Mouse (Mus musculus) hindbrain, embryonic 15.5 days (tissue): ENCODE data around the gene Fblim1. TPM values are rescaled to one million over a fixed set of nuclear protein-coding genes. Genes with fewer than 3 reads are reported as not detected.
A peak's percentile ranks its signal among the peaks of the same experiment; 100 is the strongest.
"Not testable (repeated sequence)": the region's sequence is repeated elsewhere in the genome, so short reads cannot be mapped to it uniquely, and the experiment has no call there.

Source experiments
- ATAC-seq: fragments of 200-750 bp; cut with Nextera tagmentation; 2 replicates; pipeline ENCODE4 v1.8.0; 2017; ENCODE audit warnings: low read depth, moderate number of reproducible peaks, moderate TSS enrichment; ENCODE audit not compliant: low FRiP score
- H3K27ac ChIP-seq: fragments of 300-500 bp; sonication (generic); replicated peaks from 2 replicates; pipeline ENCODE4 v1.5.1; 2015; ENCODE audit warnings: mild to moderate bottlenecking, inconsistent platforms
- H3K27me3 ChIP-seq: fragments of 300-500 bp; sonication (generic); 2 replicates; pipeline ENCODE4 v1.6.1; 2015; ENCODE audit warnings: control low read depth, inconsistent platforms
- H3K36me3 ChIP-seq: fragments of 300-500 bp; sonication (generic); 2 replicates; pipeline ENCODE4 v1.6.1; 2015; ENCODE audit warnings: control low read depth, inconsistent platforms
- H3K4me1 ChIP-seq: fragments of 300-500 bp; sonication (generic); replicated peaks from 2 replicates; pipeline ENCODE4 v1.6.1; 2015; ENCODE audit warnings: control low read depth, inconsistent platforms
- H3K4me2 ChIP-seq: fragments of 300-500 bp; sonication (generic); 2 replicates; pipeline ENCODE4 v1.6.1; 2015; ENCODE audit warnings: moderate library complexity, mild to moderate bottlenecking, inconsistent platforms
- H3K4me3 ChIP-seq: fragments of 300-500 bp; sonication (generic); 2 replicates; pipeline ENCODE4 v1.5.1; 2015; ENCODE audit warnings: mild to moderate bottlenecking, inconsistent platforms
- H3K9ac ChIP-seq: fragments of 300-500 bp; sonication (generic); 2 replicates; pipeline ENCODE4 v1.6.1; 2015; ENCODE audit warnings: inconsistent platforms
- H3K9me3 ChIP-seq: fragments of 300-500 bp; sonication (generic); 2 replicates; pipeline ENCODE4 v1.6.1; 2016; ENCODE audit warnings: control low read depth, inconsistent platforms
- WGBS: fragments of 180-500 bp; shearing (Covaris S2); methylation state at CpG from one replicate; pipeline ENCODE4 v1.1.7; 2015; 5-methylcytosine and 5-hydroxymethylcytosine counted together
- polyA plus RNA-seq: library from polyadenylated mRNA; unstranded; fragments of >200 nt; fragmentation: Nextera tagmentation; extraction: Ambion mirVana; gene quantifications from 2 replicates; pipeline ENCODE4 v1.2.1, GENCODE M21; 2015

Gene Fblim1
- polyA plus RNA-seq, 1 experiment from 2014 or later, result 49.9 TPM

- H3K9me3 ChIP-seq, H3K9ac ChIP-seq, H3K27me3 ChIP-seq, H3K36me3 ChIP-seq, H3K4me2 ChIP-seq, H3K27ac ChIP-seq, ATAC-seq, H3K4me3 ChIP-seq: not testable (repeated sequence)
- H3K4me1 ChIP-seq, result peaks cover 23% of the 10 kb centered on the region
- 73% methylated on average over 5 of the region's 5 CpGs for WGBS
These were observed 44.5 kb downstream of the Fblim1 start for GRCm38 (mm10) chr4:141561331-141561919.

- H3K9me3 ChIP-seq, result no peaks in the 10 kb centered on the region
- H3K36me3 ChIP-seq, result no peaks in the 10 kb centered on the region
- no peaks in the 10 kb centered on the region for H3K27me3 ChIP-seq
- H3K4me3 ChIP-seq, result peak overlapping the region; percentile 36
- ATAC-seq, result peak; percentile 37; the same call in 1 of the 2 replicates
- under 1% methylated on average over 9 of the region's 9 CpGs for WGBS
- H3K4me2 ChIP-seq, result peak overlapping the region; percentile 79
- H3K27ac ChIP-seq, result peak overlapping the region; percentile 90
- peaks cover 23% of the 10 kb centered on the region for H3K4me1 ChIP-seq
- peak overlapping the region; percentile 55 for H3K9ac ChIP-seq
These were observed 46.0 kb downstream of the Fblim1 start for GRCm38 (mm10) chr4:141559898-141560263.

- H3K36me3 ChIP-seq, result no peaks in the 10 kb centered on the region
- WGBS, result under 1% methylated on average over 30 of the region's 30 CpGs
These were observed 46.6 kb downstream of the Fblim1 start for GRCm38 (mm10) chr4:141559131-141559897.

GRCm38 (mm10) chr4:141558658-141559057, 47.2 kb downstream of the Fblim1 start:
- H3K27me3 ChIP-seq, result no peaks in the 10 kb centered on the region
- peak overlapping the region; percentile 90 for H3K27ac ChIP-seq
- H3K9ac ChIP-seq, result peak overlapping the region; percentile 14
- peak overlapping the region; percentile 36 for H3K4me3 ChIP-seq
- no peaks in the 10 kb centered on the region for H3K36me3 ChIP-seq
- 22% methylated on average over 16 of the region's 16 CpGs for WGBS
- ATAC-seq, result peak; percentile 10; the same call in 1 of the 2 replicates
- peak overlapping the region; percentile 79 for H3K4me2 ChIP-seq
- H3K4me1 ChIP-seq, result peaks cover 23% of the 10 kb centered on the region
- no peaks in the 10 kb centered on the region for H3K9me3 ChIP-seq

More at GRCm38 (mm10) chr4:141559131-141559897, 46.6 kb downstream of the Fblim1 start:
- Histone ChIP-seq H3K4me1 (peaks cover 23% of the 10 kb centered on the region), H3K4me3 (peak overlapping the region; percentile 36), H3K9me3 (no peaks in the 10 kb centered on the region), H3K4me2 (peak overlapping the region; percentile 79), H3K9ac (peak overlapping the region; percentile 55), H3K27me3 (no peaks in the 10 kb centered on the region), H3K27ac (peak overlapping the region; percentile 90)
- ATAC-seq, result peak; percentile 77

GRCm38 (mm10) chr4:141556163-141556562, 49.7 kb downstream of the Fblim1 start:
- not testable (repeated sequence) for H3K4me2 ChIP-seq, H3K4me3 ChIP-seq, H3K9ac ChIP-seq, H3K9me3 ChIP-seq, H3K36me3 ChIP-seq, ATAC-seq, H3K27me3 ChIP-seq, H3K27ac ChIP-seq
- peaks cover 23% of the 10 kb centered on the region for H3K4me1 ChIP-seq
- WGBS, result 61% methylated on average over 6 of the region's 6 CpGs

- not testable (repeated sequence) for ATAC-seq, H3K27ac ChIP-seq, H3K27me3 ChIP-seq, H3K9me3 ChIP-seq, H3K4me2 ChIP-seq, H3K9ac ChIP-seq, H3K4me3 ChIP-seq, H3K36me3 ChIP-seq
- WGBS, result 93% methylated on average over 8 of the region's 9 CpGs
- H3K4me1 ChIP-seq, result peaks cover 15% of the 10 kb centered on the region
These were observed 51.5 kb downstream of the Fblim1 start for GRCm38 (mm10) chr4:141554255-141554865.

- no peaks in the 10 kb centered on the region for H3K36me3 ChIP-seq
- H3K27ac ChIP-seq, result no peak overlapping the region
- H3K4me2 ChIP-seq, result no peak overlapping the region
- H3K9me3 ChIP-seq, result no peaks in the 10 kb centered on the region
- no peak overlapping the region for H3K4me3 ChIP-seq
- no peak overlapping the region for H3K9ac ChIP-seq
- H3K27me3 ChIP-seq, result no peaks in the 10 kb centered on the region
- peaks cover 18% of the 10 kb centered on the region for H3K4me1 ChIP-seq
- 56% methylated on average over 2 of the region's 2 CpGs for WGBS
- ATAC-seq, result no peak; the same call in 1 of the 2 replicates
These were observed 53.4 kb downstream of the Fblim1 start for GRCm38 (mm10) chr4:141552484-141552883.

- Histone ChIP-seq H3K4me3 (peak overlapping the region; percentile 60), H3K4me1 (peaks cover 29% of the 10 kb centered on the region), H3K9me3 (no peaks in the 10 kb centered on the region), H3K36me3 (no peaks in the 10 kb centered on the region), H3K27ac (peak overlapping the region; percentile 100), H3K27me3 (no peaks in the 10 kb centered on the region), H3K4me2 (peak overlapping the region; percentile 98), H3K9ac (peak overlapping the region; percentile 93)
- 14% methylated on average over 9 of the region's 9 CpGs for WGBS
- no peak for ATAC-seq
These were observed 58.6 kb downstream of the Fblim1 start for GRCm38 (mm10) chr4:141547299-141547698.

- H3K27me3 ChIP-seq, result no peaks in the 10 kb centered on the region
- H3K36me3 ChIP-seq, result no peaks in the 10 kb centered on the region
- peak overlapping the region; percentile 60 for H3K4me3 ChIP-seq
- H3K4me1 ChIP-seq, result peaks cover 36% of the 10 kb centered on the region
- H3K27ac ChIP-seq, result peak overlapping the region; percentile 100
- H3K4me2 ChIP-seq, result peak overlapping the region; percentile 98
- H3K9ac ChIP-seq, result peak overlapping the region; percentile 93
- H3K9me3 ChIP-seq, result no peaks in the 10 kb centered on the region
- under 1% methylated on average over 88 of the region's 98 CpGs for WGBS
- ATAC-seq, result peak; percentile 83
These were observed 59.3 kb downstream of the Fblim1 start for GRCm38 (mm10) chr4:141546334-141547200.

GRCm38 (mm10) chr4:141545743-141546333, 60.1 kb downstream of the Fblim1 start:
- Histone ChIP-seq H3K9ac (peak overlapping the region; percentile 93), H3K27ac (peak overlapping the region; percentile 100), H3K4me2 (peak overlapping the region; percentile 98), H3K9me3 (no peaks in the 10 kb centered on the region), H3K4me3 (peak overlapping the region; percentile 60), H3K4me1 (peaks cover 39% of the 10 kb centered on the region), H3K36me3 (no peaks in the 10 kb centered on the region), H3K27me3 (no peaks in the 10 kb centered on the region)
- peak; percentile 86 for ATAC-seq
- under 1% methylated on average over 46 of the region's 56 CpGs for WGBS

GRCm38 (mm10) chr4:141545071-141545742, 60.7 kb downstream of the Fblim1 start:
- WGBS, result under 1% methylated on average over 45 of the region's 45 CpGs
- peak overlapping the region; percentile 85 for H3K9ac ChIP-seq
- H3K4me1 ChIP-seq, result peaks cover 39% of the 10 kb centered on the region
- H3K9me3 ChIP-seq, result no peaks in the 10 kb centered on the region
- peak overlapping the region; percentile 60 for H3K4me3 ChIP-seq
- peak overlapping the region; percentile 98 for H3K4me2 ChIP-seq
- peak overlapping the region; percentile 100 for H3K27ac ChIP-seq
- H3K36me3 ChIP-seq, result no peaks in the 10 kb centered on the region
- no peaks in the 10 kb centered on the region for H3K27me3 ChIP-seq
- peak; percentile 63 for ATAC-seq
